Mouse (Mus musculus) c-Kit-negative CD71-positive TER-119-positive erythroid progenitor cells, embryonic 14.5 days (primary cell): ENCODE data around the gene Med13l.
A peak's percentile ranks its signal among the peaks of the same experiment; 100 is the strongest.

Experiments
- DNase-seq: peaks from one replicate; pipeline ENCODE4 v3.0.0-alpha.2; 2013; ENCODE audit warnings: low read depth, low spot score

The Med13l gene

GRCm38 (mm10) chr5:118556387-118556937 lies 4.0 kb upstream of the Med13l start:
- no peak for DNase-seq

- no peak for DNase-seq
These were observed 1.6 kb upstream of the Med13l start for GRCm38 (mm10) chr5:118558841-118559240.

GRCm38 (mm10) chr5:118559584-118560384 lies 695 bp upstream of the Med13l start:
- DNase-seq = peak; percentile 75

GRCm38 (mm10) chr5:118561086-118561987 lies 858 bp downstream of the Med13l start:
- DNase-seq = peak; percentile 61

- DNase-seq = no peak
These were observed 1.7 kb downstream of the Med13l start for GRCm38 (mm10) chr5:118562206-118562605.

GRCm38 (mm10) chr5:118563590-118563989 lies 3.1 kb downstream of the Med13l start:
- no peak for DNase-seq

- DNase-seq = no peak
These were observed 6.9 kb downstream of the Med13l start for GRCm38 (mm10) chr5:118567395-118567794.

- DNase-seq = no peak
These were observed 8.5 kb downstream of the Med13l start for GRCm38 (mm10) chr5:118569017-118569416.

- DNase-seq = no peak
These were observed 9.4 kb downstream of the Med13l start for GRCm38 (mm10) chr5:118569606-118570580.

GRCm38 (mm10) chr5:118571504-118571903 lies 11.0 kb downstream of the Med13l start:
- DNase-seq = no peak

GRCm38 (mm10) chr5:118574236-118574635 lies 13.8 kb downstream of the Med13l start:
- no peak for DNase-seq

GRCm38 (mm10) chr5:118574997-118575396 lies 14.5 kb downstream of the Med13l start:
- no peak for DNase-seq

GRCm38 (mm10) chr5:118575909-118576308 lies 15.4 kb downstream of the Med13l start:
- DNase-seq = no peak

- no peak for DNase-seq
These were observed 16.3 kb downstream of the Med13l start for GRCm38 (mm10) chr5:118576731-118577130.

GRCm38 (mm10) chr5:118585355-118585754 lies 24.9 kb downstream of the Med13l start:
- no peak for DNase-seq

- no peak for DNase-seq
These were observed 26.1 kb downstream of the Med13l start for GRCm38 (mm10) chr5:118586560-118586959.

- no peak for DNase-seq
These were observed 28.0 kb downstream of the Med13l start for GRCm38 (mm10) chr5:118588381-118588925.

GRCm38 (mm10) chr5:118589186-118589892 lies 28.9 kb downstream of the Med13l start:
- no peak for DNase-seq

- no peak for DNase-seq
These were observed 30.4 kb downstream of the Med13l start for GRCm38 (mm10) chr5:118590868-118591267.
